Mouse (Mus musculus): ENCODE data around the gene Cgnl1.

- TF ChIP-seq CTCF (IDR thresholded peaks at IDR 0.05; ENCODE audit: borderline replicate concordance, insufficient read depth, low read depth, low read length) (no peak), POLR2A (IDR thresholded peaks at IDR 0.05; ENCODE audit: borderline replicate concordance, insufficient read depth, low read length) (no peak)
These were observed 79.2 kb downstream of the Cgnl1 start for GRCm38 (mm10) chr9:71692165-71692564.
